Mouse (Mus musculus): ENCODE measurements around the gene Olfr1442. TPM values are rescaled to one million over a fixed set of nuclear protein-coding genes. Genes with fewer than 3 reads are reported as not detected.
"Not testable (repeated sequence)": the region's sequence is repeated elsewhere in the genome, so short reads cannot be mapped to it uniquely, and the experiment has no call there.

Gene Olfr1442
- polyA plus RNA-seq, 1 experiment from 2014 or later = not detected

GRCm38 (mm10) chr19:12696221-12696620 lies 26.0 kb downstream of the Olfr1442 start:
- Histone ChIP-seq H3K9me3 (no peaks in the 10 kb centered on the region), H3K27ac (no peak overlapping the region), H3K4me1 (replicated peaks) (no peaks in the 10 kb centered on the region), H3K4me3 (no peak overlapping the region), H3K36me3 (no peaks in the 10 kb centered on the region), H3K27me3 (ENCODE audit: insufficient read depth, poor library complexity, severe bottlenecking) (no peaks in the 10 kb centered on the region)
- no peak for DNase-seq (ENCODE audit: low spot score)

GRCm38 (mm10) chr19:12708458-12708857 lies 38.2 kb downstream of the Olfr1442 start:
- no peaks in the 10 kb centered on the region for H3K36me3 ChIP-seq
- no peaks in the 10 kb centered on the region for H3K9me3 ChIP-seq
- no peak for DNase-seq (ENCODE audit: low spot score)
- 83% methylated on average over 2 of the region's 2 CpGs for WGBS
- no peak overlapping the region for H3K27ac ChIP-seq
- H3K27me3 ChIP-seq (ENCODE audit: insufficient read depth, poor library complexity, severe bottlenecking) = no peaks in the 10 kb centered on the region
- no peak overlapping the region for H3K4me3 ChIP-seq
- no peaks in the 10 kb centered on the region for H3K4me1 ChIP-seq (replicated peaks)

GRCm38 (mm10) chr19:12708986-12709385 lies 38.7 kb downstream of the Olfr1442 start:
- no peak overlapping the region for H3K4me3 ChIP-seq
- no peaks in the 10 kb centered on the region for H3K4me1 ChIP-seq (replicated peaks)
- H3K27me3 ChIP-seq (ENCODE audit: insufficient read depth, poor library complexity, severe bottlenecking) = no peaks in the 10 kb centered on the region
- no peaks in the 10 kb centered on the region for H3K9me3 ChIP-seq
- H3K36me3 ChIP-seq = no peaks in the 10 kb centered on the region
- H3K27ac ChIP-seq = no peak overlapping the region
- no peak for DNase-seq (ENCODE audit: low spot score)

DNA sequence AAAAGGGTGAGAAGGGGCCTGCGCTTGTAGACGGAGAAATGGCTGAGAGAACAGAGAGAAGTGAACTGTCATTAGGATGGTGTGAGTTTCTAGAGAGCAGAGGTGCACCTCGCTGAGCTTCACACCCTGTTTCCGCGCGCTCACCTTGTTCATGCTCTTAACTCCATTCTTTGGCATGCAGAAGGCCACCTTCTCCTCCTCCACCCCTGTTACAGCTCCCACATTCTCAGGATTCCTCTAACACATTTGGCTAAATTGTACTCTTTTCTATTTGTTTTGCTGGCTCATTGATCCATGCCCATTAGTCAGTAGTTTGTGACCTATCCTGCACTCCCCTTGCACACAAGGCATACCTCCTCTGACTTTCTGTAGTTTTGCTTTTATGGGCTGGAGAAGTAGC lies 49.0 kb downstream of the Olfr1442 start:
- DNase-seq (ENCODE audit: low spot score) = no peak

DNA sequence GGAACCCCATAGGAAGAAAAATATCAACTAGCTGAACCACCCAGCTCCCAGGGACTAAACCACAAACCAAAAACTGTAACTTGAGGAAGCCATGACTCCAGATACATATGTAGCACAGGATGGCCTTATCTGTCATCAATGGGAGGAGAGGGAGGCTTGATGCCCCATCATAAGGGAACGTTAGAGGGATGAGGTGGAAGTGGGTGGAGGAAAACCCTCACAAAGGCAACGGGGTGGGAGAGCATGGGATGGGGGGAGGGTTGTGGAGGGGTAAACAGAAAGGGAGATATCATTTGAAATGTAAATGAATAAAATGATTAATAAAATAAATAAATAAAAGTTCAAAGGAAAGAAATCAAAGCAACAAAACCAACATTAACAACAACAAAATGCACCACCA lies 50.2 kb downstream of the Olfr1442 start:
- no peaks in the 10 kb centered on the region for H3K36me3 ChIP-seq
- H3K9me3 ChIP-seq = no peaks in the 10 kb centered on the region
- H3K4me1 ChIP-seq (replicated peaks) = no peaks in the 10 kb centered on the region
- H3K27ac ChIP-seq = no peak overlapping the region
- 71% methylated on average over 2 of the region's 2 CpGs for WGBS
- H3K27me3 ChIP-seq (ENCODE audit: insufficient read depth, poor library complexity, severe bottlenecking) = no peaks in the 10 kb centered on the region
- no peak overlapping the region for H3K4me3 ChIP-seq
- DNase-seq (ENCODE audit: low spot score) = no peak

More for the DNA sequence above, 49.0 kb downstream of the Olfr1442 start:
- H3K9me3 ChIP-seq = no peaks in the 10 kb centered on the region
- no peak overlapping the region for H3K27ac ChIP-seq
- 85% methylated on average over 6 of the region's 6 CpGs for WGBS
- H3K4me3 ChIP-seq = no peak overlapping the region
- no peaks in the 10 kb centered on the region for H3K36me3 ChIP-seq
- no peaks in the 10 kb centered on the region for H3K27me3 ChIP-seq (ENCODE audit: insufficient read depth, poor library complexity, severe bottlenecking)
- H3K4me1 ChIP-seq (replicated peaks) = no peaks in the 10 kb centered on the region

DNA sequence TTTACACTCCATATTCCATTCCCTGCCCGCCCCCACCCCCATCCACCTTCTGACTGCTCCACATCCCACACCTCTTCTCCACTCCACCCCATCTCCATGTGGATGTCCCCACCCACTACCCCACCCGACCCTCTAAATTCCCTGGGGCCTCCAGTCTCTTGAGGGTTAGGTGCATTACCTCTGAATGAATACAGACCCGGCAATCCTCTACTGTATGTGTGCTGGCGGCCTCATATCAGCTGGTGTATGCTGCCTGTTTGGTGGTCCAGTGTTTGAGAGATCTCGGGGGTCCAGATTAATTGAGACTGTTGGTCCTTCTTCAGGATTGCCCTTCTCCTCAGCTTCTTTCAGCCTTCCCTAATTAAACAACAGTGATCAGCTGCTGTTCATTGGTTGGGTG lies 50.7 kb downstream of the Olfr1442 start:
- H3K9me3 ChIP-seq; H3K36me3 ChIP-seq; H3K4me3 ChIP-seq; H3K4me1 ChIP-seq (replicated peaks); DNase-seq (ENCODE audit: low spot score); H3K27me3 ChIP-seq (ENCODE audit: insufficient read depth, poor library complexity, severe bottlenecking); H3K27ac ChIP-seq: not testable (repeated sequence)
- 90% methylated on average over 5 of the region's 5 CpGs for WGBS

DNA sequence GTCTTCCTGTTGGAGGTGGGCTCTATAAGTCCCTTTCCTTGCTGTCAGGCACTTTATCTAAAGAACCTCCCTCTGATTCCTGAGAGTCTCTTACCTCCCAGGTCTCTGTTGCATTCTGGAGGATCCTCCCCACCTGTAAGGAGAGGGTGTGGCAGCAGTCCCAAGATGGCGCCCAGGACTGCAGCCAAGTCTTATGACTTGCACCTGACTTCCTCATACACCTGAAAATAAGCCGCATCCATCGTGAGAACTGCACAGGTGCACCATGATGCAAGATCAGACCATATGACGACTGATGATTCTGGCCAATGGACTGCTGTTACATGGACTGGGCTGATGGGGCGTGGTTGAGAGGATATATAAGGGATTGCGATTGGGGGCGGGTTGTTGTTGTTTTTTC lies 51.4 kb downstream of the Olfr1442 start:
- 90% methylated on average over 7 of the region's 7 CpGs for WGBS
- DNase-seq (ENCODE audit: low spot score); H3K27me3 ChIP-seq (ENCODE audit: insufficient read depth, poor library complexity, severe bottlenecking); H3K27ac ChIP-seq; H3K36me3 ChIP-seq; H3K4me1 ChIP-seq (replicated peaks); H3K4me3 ChIP-seq; H3K9me3 ChIP-seq: not testable (repeated sequence)

GRCm38 (mm10) chr19:12722308-12722707 lies 52.1 kb downstream of the Olfr1442 start:
- no peaks in the 10 kb centered on the region for H3K9me3 ChIP-seq
- no peaks in the 10 kb centered on the region for H3K36me3 ChIP-seq
- no peak overlapping the region for H3K4me3 ChIP-seq
- no peak for DNase-seq (ENCODE audit: low spot score)
- H3K4me1 ChIP-seq (replicated peaks) = no peaks in the 10 kb centered on the region
- H3K27me3 ChIP-seq (ENCODE audit: insufficient read depth, poor library complexity, severe bottlenecking) = no peaks in the 10 kb centered on the region
- no peak overlapping the region for H3K27ac ChIP-seq
- 81% methylated on average over 2 of the region's 3 CpGs for WGBS

- no peaks in the 10 kb centered on the region for H3K27me3 ChIP-seq (ENCODE audit: insufficient read depth, poor library complexity, severe bottlenecking)
- H3K36me3 ChIP-seq = no peaks in the 10 kb centered on the region
- no peak for DNase-seq (ENCODE audit: low spot score)
- 76% methylated on average over 1 of the region's 1 CpGs for WGBS
- H3K4me3 ChIP-seq = no peak overlapping the region
- no peak overlapping the region for H3K27ac ChIP-seq
- H3K4me1 ChIP-seq (replicated peaks) = no peaks in the 10 kb centered on the region
- no peaks in the 10 kb centered on the region for H3K9me3 ChIP-seq
Observed at GRCm38 (mm10) chr19:12725851-12726250, 55.6 kb downstream of the Olfr1442 start.

Other genes starting within 250 kb of the Olfr1442 start
- gene Pfpl, start 242.5 kb upstream of the Olfr1442 start, polyA plus RNA-seq (2016; fragmentation: Nextera tagmentation; extraction: Ambion mirVana) = not detected in 2 replicates
- 0.24 and 0.35 TPM in 2 replicates for gene Mpeg1, start 209.7 kb upstream of the Olfr1442 start, polyA plus RNA-seq (2016; fragmentation: Nextera tagmentation; extraction: Ambion mirVana)
- 56.5 and 65.2 TPM in 2 replicates for gene Dtx4, start 169.0 kb upstream of the Olfr1442 start, polyA plus RNA-seq (2016; fragmentation: Nextera tagmentation; extraction: Ambion mirVana)
- 15.3 and 20.2 TPM in 2 replicates for gene Fam111a, start 124.7 kb upstream of the Olfr1442 start, polyA plus RNA-seq (2016; fragmentation: Nextera tagmentation; extraction: Ambion mirVana)
- gene Gm4952, start 70.5 kb upstream of the Olfr1442 start, polyA plus RNA-seq (2016; fragmentation: Nextera tagmentation; extraction: Ambion mirVana) = 0.18 TPM in 1 of 2 replicates, not detected in the other
- not detected in 2 replicates for gene Glyat, start 37.1 kb upstream of the Olfr1442 start, polyA plus RNA-seq (2016; fragmentation: Nextera tagmentation; extraction: Ambion mirVana)
- not detected in 2 replicates for gene Olfr1443, start 7.7 kb downstream of the Olfr1442 start, polyA plus RNA-seq (2016; fragmentation: Nextera tagmentation; extraction: Ambion mirVana)
- not detected in 2 replicates for gene Keg1, start 25.3 kb downstream of the Olfr1442 start, polyA plus RNA-seq (2016; fragmentation: Nextera tagmentation; extraction: Ambion mirVana)
- gene Cntf, start 95.2 kb downstream of the Olfr1442 start, polyA plus RNA-seq (2016; fragmentation: Nextera tagmentation; extraction: Ambion mirVana) = 1.1 and 2.0 TPM in 2 replicates
- gene Zfp91, start 125.7 kb downstream of the Olfr1442 start, polyA plus RNA-seq (2016; fragmentation: Nextera tagmentation; extraction: Ambion mirVana) = 12.6 and 14.3 TPM in 2 replicates
- 0.73 and 1.1 TPM in 2 replicates for gene Lpxn, start 125.8 kb downstream of the Olfr1442 start, polyA plus RNA-seq (2016; fragmentation: Nextera tagmentation; extraction: Ambion mirVana)
- gene Gm5244, start 176.2 kb downstream of the Olfr1442 start, polyA plus RNA-seq (2016; fragmentation: Nextera tagmentation; extraction: Ambion mirVana) = not detected in 2 replicates
- not detected in 2 replicates for gene Olfr1444, start 186.8 kb downstream of the Olfr1442 start, polyA plus RNA-seq (2016; fragmentation: Nextera tagmentation; extraction: Ambion mirVana)
- gene Olfr1445, start 213.4 kb downstream of the Olfr1442 start, polyA plus RNA-seq (2016; fragmentation: Nextera tagmentation; extraction: Ambion mirVana) = not detected in 2 replicates
- not detected in 2 replicates for gene Olfr1446, start 223.1 kb downstream of the Olfr1442 start, polyA plus RNA-seq (2016; fragmentation: Nextera tagmentation; extraction: Ambion mirVana)
- not detected in 2 replicates for gene Olfr1447, start 233.3 kb downstream of the Olfr1442 start, polyA plus RNA-seq (2016; fragmentation: Nextera tagmentation; extraction: Ambion mirVana)

All from hindbrain, embryonic 10.5 days (tissue).